Mouse (Mus musculus): ENCODE measurements around the gene Ten1. TPM values are rescaled to one million over a fixed set of nuclear protein-coding genes. Genes with fewer than 3 reads are reported as not detected.

The Ten1 gene
- polyA plus RNA-seq, 1 experiment from 2014 or later, result 57.4 TPM

- no peaks in the 10 kb centered on the region for H3K9me3 ChIP-seq
- H3K27me3 ChIP-seq, result no peaks in the 10 kb centered on the region
- no peak overlapping the region for H3K4me2 ChIP-seq
- H3K4me1 ChIP-seq, result peaks cover 16% of the 10 kb centered on the region
- H3K9ac ChIP-seq, result no peak overlapping the region
- 90% methylated on average over 2 of the region's 2 CpGs for WGBS
- no peak for ATAC-seq (ENCODE audit: low FRiP score)
- no peak overlapping the region for H3K27ac ChIP-seq
- H3K4me3 ChIP-seq (replicated peaks), result no peak overlapping the region
- peaks cover 13% of the 10 kb centered on the region for H3K36me3 ChIP-seq (replicated peaks)
These were observed 2.5 kb downstream of the Ten1 start for GRCm38 (mm10) chr11:116201151-116201550.

DNA sequence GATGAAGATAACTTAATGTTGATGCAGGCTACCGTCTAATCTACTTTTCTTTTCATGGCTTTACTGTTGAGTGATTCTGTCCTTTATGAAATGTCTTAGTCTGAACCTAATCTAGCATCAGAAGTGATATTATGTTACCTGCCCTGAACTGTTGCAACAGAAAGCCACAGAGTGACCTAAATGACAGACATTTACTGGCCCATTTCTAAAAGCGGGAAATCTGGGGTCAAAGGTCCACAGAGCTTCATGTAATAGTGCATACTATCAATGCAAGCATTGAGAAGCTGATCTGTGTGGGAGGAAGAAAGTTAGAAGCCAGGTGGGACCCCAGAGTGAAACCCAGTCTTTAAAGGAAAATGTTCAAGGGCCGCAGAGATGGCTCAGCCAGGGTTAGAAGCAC lies 4.5 kb downstream of the Ten1 start:
- no peak for ATAC-seq (ENCODE audit: low FRiP score)
- Histone ChIP-seq H3K4me3 (replicated peaks) (no peak overlapping the region), H3K4me2 (no peak overlapping the region), H3K27ac (no peak overlapping the region), H3K4me1 (peaks cover 5% of the 10 kb centered on the region), H3K27me3 (no peaks in the 10 kb centered on the region), H3K36me3 (replicated peaks) (peaks cover 19% of the 10 kb centered on the region), H3K9ac (no peak overlapping the region), H3K9me3 (no peaks in the 10 kb centered on the region)
- whole genome bisulfite sequencing, result 96% methylated on average over 3 of the region's 3 CpGs

DNA sequence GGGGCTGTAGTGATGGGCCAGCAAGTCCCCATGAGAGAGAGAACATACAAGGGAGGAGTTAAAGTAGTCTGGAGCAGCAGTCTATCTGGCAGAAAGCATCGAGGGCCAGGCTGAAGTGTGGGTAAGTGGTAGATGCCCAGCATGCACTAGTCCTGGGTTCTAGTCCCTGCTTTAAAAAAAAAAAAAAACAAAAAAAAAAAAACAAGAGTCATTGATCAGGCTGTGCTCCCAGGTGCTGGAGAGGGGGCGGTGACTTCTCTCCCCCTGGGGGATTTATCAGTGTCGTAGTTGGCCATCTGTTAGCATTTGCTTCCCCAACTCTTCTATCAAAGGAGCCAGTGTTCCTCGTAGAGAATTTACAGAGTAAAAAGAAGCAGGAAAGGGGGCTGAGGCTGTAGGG lies 8.0 kb downstream of the Ten1 start:
- 87% methylated on average over 4 of the region's 4 CpGs for WGBS
- no peak for ATAC-seq (ENCODE audit: low FRiP score)
- Histone ChIP-seq H3K36me3 (replicated peaks) (peaks cover 19% of the 10 kb centered on the region), H3K9ac (no peak overlapping the region), H3K27ac (no peak overlapping the region), H3K4me1 (no peaks in the 10 kb centered on the region), H3K27me3 (no peaks in the 10 kb centered on the region), H3K4me3 (replicated peaks) (no peak overlapping the region), H3K9me3 (no peaks in the 10 kb centered on the region), H3K4me2 (no peak overlapping the region)

DNA sequence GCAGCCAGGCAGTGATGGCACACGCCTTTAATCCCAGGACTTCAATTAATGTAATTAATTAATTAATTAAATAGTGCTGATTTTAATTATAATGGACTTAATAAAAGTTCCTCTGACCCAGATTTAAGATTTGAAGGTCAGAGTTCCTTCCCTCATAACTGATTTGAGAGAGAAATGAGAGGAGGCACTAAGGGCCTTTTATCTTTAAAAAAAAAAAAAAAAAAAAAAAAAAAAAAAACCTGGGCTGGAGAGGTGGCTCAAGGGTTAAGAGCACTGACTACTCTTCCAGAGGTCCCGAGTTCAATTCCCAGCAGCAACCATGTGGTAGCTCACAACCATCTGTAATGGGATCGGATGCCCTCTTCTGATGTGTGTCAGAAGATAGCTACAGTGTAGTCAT lies 10.0 kb downstream of the Ten1 start:
- Histone ChIP-seq H3K4me1 (no peaks in the 10 kb centered on the region), H3K36me3 (replicated peaks) (peaks cover 19% of the 10 kb centered on the region), H3K27ac (no peak overlapping the region), H3K4me2 (no peak overlapping the region), H3K4me3 (replicated peaks) (no peak overlapping the region), H3K9me3 (no peaks in the 10 kb centered on the region), H3K9ac (no peak overlapping the region), H3K27me3 (no peaks in the 10 kb centered on the region)
- no peak for ATAC-seq (ENCODE audit: low FRiP score)
- WGBS, result 88% methylated on average over 3 of the region's 3 CpGs

DNA sequence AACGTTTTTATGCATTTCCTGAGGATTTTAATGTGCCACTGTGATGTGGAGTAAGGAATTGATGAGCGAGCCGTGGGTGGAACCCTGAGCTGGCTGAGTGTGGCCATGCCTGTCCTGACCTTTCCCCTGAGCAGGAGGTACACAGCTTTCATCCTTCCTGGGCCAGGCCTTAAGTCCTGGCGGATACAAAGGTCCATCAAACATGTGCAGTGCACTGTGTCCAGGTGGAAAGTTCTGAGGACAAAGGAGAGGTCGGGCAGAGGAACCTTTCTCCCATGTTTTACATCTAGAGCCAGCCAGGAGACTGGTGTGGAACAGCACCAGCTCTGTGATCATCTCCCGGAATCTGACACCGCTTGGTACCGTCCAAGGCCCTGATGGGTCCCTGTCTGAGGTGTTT lies 10.6 kb downstream of the Ten1 start:
- WGBS, result 83% methylated on average over 8 of the region's 8 CpGs
- ATAC-seq (ENCODE audit: low FRiP score), result no peak
- Histone ChIP-seq H3K4me2 (no peak overlapping the region), H3K36me3 (replicated peaks) (peaks cover 19% of the 10 kb centered on the region), H3K4me3 (replicated peaks) (no peak overlapping the region), H3K9ac (no peak overlapping the region), H3K4me1 (no peaks in the 10 kb centered on the region), H3K27ac (no peak overlapping the region), H3K27me3 (no peaks in the 10 kb centered on the region), H3K9me3 (no peaks in the 10 kb centered on the region)

GRCm38 (mm10) chr11:116210696-116211095 lies 12.0 kb downstream of the Ten1 start:
- no peaks in the 10 kb centered on the region for H3K27me3 ChIP-seq
- no peak overlapping the region for H3K9ac ChIP-seq
- ATAC-seq (ENCODE audit: low FRiP score), result no peak
- H3K36me3 ChIP-seq (replicated peaks), result peaks cover 17% of the 10 kb centered on the region
- 80% methylated on average over 5 of the region's 5 CpGs for WGBS
- no peak overlapping the region for H3K4me2 ChIP-seq
- no peaks in the 10 kb centered on the region for H3K4me1 ChIP-seq
- no peak overlapping the region for H3K4me3 ChIP-seq (replicated peaks)
- H3K9me3 ChIP-seq, result no peaks in the 10 kb centered on the region
- no peak overlapping the region for H3K27ac ChIP-seq

GRCm38 (mm10) chr11:116212847-116213246 lies 14.2 kb downstream of the Ten1 start:
- no peak overlapping the region for H3K27ac ChIP-seq

DNA sequence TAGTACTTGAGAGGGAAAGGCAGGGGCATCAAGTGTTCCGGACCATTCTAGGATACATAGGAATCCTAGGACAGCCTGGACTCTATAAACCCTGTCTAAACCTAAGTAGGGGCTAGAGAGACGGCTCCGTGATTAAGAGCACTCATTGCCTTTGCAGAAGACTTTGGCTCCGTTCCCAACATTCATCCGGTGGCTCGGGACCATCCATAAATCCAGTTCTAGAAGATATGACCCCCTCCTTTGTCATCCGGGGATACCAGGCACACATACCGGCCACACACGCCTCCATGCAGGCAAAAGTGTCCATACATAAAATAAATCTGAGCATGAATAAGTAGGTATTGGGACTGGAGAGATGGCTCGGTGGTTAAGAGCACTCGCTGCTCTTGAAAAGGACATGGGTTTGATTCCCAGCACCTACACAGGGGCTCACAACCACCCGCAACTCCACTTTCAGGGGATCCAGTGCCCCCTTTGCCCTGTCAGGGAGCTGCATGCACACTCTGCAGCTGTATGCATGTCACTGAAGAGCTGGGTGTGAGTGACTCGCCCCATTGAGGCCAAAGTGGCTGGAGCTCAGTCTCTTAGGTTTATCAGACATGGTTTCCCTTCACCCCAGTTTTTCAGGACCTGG lies 15.3 kb downstream of the Ten1 start:
- Histone ChIP-seq H3K4me1 (peaks cover 6% of the 10 kb centered on the region), H3K27ac (no peak overlapping the region), H3K4me3 (replicated peaks) (no peak overlapping the region), H3K9me3 (no peaks in the 10 kb centered on the region), H3K36me3 (replicated peaks) (no peaks in the 10 kb centered on the region), H3K27me3 (no peaks in the 10 kb centered on the region), H3K4me2 (no peak overlapping the region), H3K9ac (no peak overlapping the region)
- no peak for ATAC-seq (ENCODE audit: low FRiP score)
- WGBS, result 87% methylated on average over 13 of the region's 13 CpGs

More at GRCm38 (mm10) chr11:116212847-116213246, 14.2 kb downstream of the Ten1 start:
- 87% methylated on average over 6 of the region's 6 CpGs for WGBS
- H3K36me3 ChIP-seq (replicated peaks), result no peaks in the 10 kb centered on the region
- no peak overlapping the region for H3K9ac ChIP-seq
- no peak overlapping the region for H3K4me2 ChIP-seq
- no peak overlapping the region for H3K4me3 ChIP-seq (replicated peaks)
- ATAC-seq (ENCODE audit: low FRiP score), result no peak
- no peaks in the 10 kb centered on the region for H3K27me3 ChIP-seq
- H3K9me3 ChIP-seq, result no peaks in the 10 kb centered on the region
- H3K4me1 ChIP-seq, result no peaks in the 10 kb centered on the region

DNA sequence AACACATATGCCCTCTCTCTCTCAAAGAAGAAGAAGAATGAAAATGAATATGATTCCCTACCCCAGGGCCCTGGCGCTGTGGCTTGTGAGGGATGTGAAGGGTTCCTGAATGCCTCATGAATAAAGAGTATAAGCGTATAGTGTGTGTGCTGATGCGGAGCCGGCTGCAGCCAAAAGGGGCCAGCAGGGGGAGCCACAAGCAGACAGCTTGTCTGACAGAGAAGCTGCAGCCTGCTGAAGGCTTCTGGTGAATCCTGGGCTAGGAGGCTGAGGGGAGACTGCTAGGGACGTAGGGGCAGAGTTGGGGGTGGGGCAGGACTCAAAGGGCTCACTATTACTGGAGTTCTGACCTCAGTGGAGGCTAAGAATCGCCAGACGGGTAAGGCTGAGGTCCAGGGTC lies 16.5 kb downstream of the Ten1 start:
- Histone ChIP-seq H3K36me3 (replicated peaks) (no peaks in the 10 kb centered on the region), H3K9me3 (no peaks in the 10 kb centered on the region), H3K9ac (no peak overlapping the region), H3K4me1 (peaks cover 14% of the 10 kb centered on the region), H3K27me3 (no peaks in the 10 kb centered on the region), H3K27ac (no peak overlapping the region), H3K4me2 (no peak overlapping the region), H3K4me3 (replicated peaks) (no peak overlapping the region)
- no peak for ATAC-seq (ENCODE audit: low FRiP score)
- WGBS, result 81% methylated on average over 7 of the region's 7 CpGs

GRCm38 (mm10) chr11:116215991-116216390 lies 17.3 kb downstream of the Ten1 start:
- Histone ChIP-seq H3K27me3 (peaks cover 6% of the 10 kb centered on the region), H3K36me3 (replicated peaks) (no peaks in the 10 kb centered on the region), H3K4me2 (no peak overlapping the region), H3K9ac (no peak overlapping the region), H3K4me3 (replicated peaks) (no peak overlapping the region), H3K27ac (no peak overlapping the region), H3K4me1 (peaks cover 14% of the 10 kb centered on the region), H3K9me3 (no peaks in the 10 kb centered on the region)
- ATAC-seq (ENCODE audit: low FRiP score), result no peak
- 97% methylated on average over 6 of the region's 6 CpGs for WGBS

- ATAC-seq (ENCODE audit: low FRiP score), result no peak
- 86% methylated on average over 11 of the region's 11 CpGs for WGBS
- no peak overlapping the region for H3K4me3 ChIP-seq (replicated peaks)
These were observed 17.9 kb downstream of the Ten1 start for GRCm38 (mm10) chr11:116216549-116216948.

DNA sequence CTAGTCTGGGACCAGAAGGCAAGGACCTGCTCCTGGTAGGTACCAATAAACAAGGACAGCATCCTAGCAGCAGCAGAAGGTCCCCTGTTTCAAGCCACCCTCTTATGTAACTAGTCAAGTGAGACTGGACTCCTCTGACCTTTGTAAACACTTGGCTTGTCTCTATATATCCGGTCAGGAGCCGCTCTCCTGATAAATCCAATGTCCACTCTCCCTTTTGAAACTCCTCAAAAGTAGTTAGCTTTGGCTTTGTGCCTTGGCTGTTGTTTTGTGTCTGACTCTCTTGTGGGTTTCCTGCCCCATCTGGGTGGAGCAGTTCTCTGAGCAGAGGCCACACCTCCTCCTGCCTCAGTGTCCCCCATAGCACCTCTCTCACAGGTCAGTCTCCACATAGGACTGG lies 19.6 kb downstream of the Ten1 start:
- 87% methylated on average over 2 of the region's 2 CpGs for WGBS
- Histone ChIP-seq H3K4me1 (peaks cover 25% of the 10 kb centered on the region), H3K9ac (peak overlapping the region; percentile 14; the same call in 1 of the 2 replicates), H3K36me3 (replicated peaks) (no peaks in the 10 kb centered on the region), H3K27me3 (peaks cover 28% of the 10 kb centered on the region), H3K4me2 (no peak overlapping the region), H3K4me3 (replicated peaks) (no peak overlapping the region), H3K27ac (peak overlapping the region; percentile 60), H3K9me3 (peaks cover 8% of the 10 kb centered on the region; the same call in 1 of the 2 replicates)
- ATAC-seq (ENCODE audit: low FRiP score), result no peak

More at GRCm38 (mm10) chr11:116216549-116216948, 17.9 kb downstream of the Ten1 start:
- H3K9ac ChIP-seq, result no peak overlapping the region
- no peaks in the 10 kb centered on the region for H3K36me3 ChIP-seq (replicated peaks)
- peaks cover 11% of the 10 kb centered on the region for H3K27me3 ChIP-seq
- peaks cover 14% of the 10 kb centered on the region for H3K4me1 ChIP-seq
- no peak overlapping the region for H3K4me2 ChIP-seq
- peaks cover 2% of the 10 kb centered on the region; the same call in 1 of the 2 replicates for H3K9me3 ChIP-seq
- H3K27ac ChIP-seq, result no peak overlapping the region

DNA sequence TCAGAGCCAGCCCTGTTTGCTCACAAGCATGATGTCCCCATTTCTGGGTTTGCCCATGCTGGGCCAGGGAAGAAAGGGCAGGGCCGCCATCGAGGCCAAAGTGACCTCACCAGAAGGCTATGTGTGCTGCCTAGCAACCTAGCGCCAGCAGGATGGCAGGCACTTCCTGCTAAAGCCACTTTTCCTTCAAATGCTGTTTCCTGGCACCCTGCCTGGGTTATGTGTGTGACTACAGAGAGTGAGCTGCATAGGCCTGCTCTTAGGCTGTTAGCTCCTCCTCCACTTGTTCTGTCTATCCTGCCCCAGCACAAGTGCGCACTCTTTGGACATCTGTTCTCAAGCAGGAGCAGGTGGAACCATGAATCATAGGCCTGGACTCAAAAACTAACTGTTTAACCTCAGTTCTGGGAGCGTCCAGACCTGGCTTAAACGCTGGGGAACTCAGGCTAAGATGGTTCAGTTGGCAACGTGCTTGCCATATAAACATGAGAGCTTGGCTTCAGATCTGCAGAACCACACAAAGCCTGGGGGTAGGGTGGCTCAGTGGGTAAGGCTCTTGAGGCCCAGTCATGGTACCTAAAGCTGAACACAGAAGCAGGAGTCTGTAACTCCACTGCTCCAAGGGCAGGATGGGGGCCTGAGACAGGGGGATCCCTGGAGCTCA lies 20.2 kb downstream of the Ten1 start:
- H3K27ac ChIP-seq, result peak overlapping the region; percentile 60
- H3K4me1 ChIP-seq, result peaks cover 25% of the 10 kb centered on the region
- WGBS, result 63% methylated on average over 7 of the region's 7 CpGs
- H3K4me2 ChIP-seq, result no peak overlapping the region
- 0 out of 2 replicates have a peak, but pooled peaks have one; percentile 53 for ATAC-seq (ENCODE audit: low FRiP score)
- peaks cover 34% of the 10 kb centered on the region for H3K27me3 ChIP-seq
- peak overlapping the region; percentile 14; the same call in 1 of the 2 replicates for H3K9ac ChIP-seq
- H3K9me3 ChIP-seq, result peaks cover 8% of the 10 kb centered on the region; the same call in 1 of the 2 replicates
- H3K36me3 ChIP-seq (replicated peaks), result no peaks in the 10 kb centered on the region
- no peak overlapping the region for H3K4me3 ChIP-seq (replicated peaks)

All from forebrain, embryonic 12.5 days (tissue).